Mouse (Mus musculus): ENCODE measurements at regions not wholly inside any gene's neighbourhood (a gene's known extent, or its start where the extent isn't known, plus 50 kb on each side); places are given as distances from the start of the nearest gene placed in this dataset.

DNA sequence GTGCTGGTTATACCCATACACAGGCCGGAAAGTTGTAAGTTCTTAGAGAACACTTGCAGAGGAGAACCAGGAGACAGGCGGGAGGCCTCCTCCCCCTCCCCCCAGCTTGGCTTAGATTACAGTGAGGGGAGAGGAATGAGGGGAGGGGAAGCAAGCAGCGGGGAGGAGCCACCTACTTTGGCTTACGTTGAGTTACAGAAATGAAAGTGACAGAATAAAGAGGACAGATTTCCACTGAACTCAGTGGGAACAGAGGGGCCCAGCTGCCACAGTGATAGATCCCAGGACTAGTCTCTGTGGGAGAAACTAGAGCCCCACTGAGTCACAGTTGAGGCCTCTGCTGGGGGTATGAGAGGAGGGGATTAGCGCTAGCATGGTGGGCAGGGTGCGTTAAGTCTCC, 86.5 kb upstream of the Gm11983 start:
- H3K4me1 ChIP-seq (replicated peaks): peaks cover 14% of the 10 kb centered on the region; the same call in 1 of the 2 replicates
- H3K27ac ChIP-seq: no peak overlapping the region
- ATAC-seq (ENCODE audit: insufficient number of reproducible peaks, insufficient read depth, low FRiP score, low TSS enrichment, low read depth): no peak
- H3K4me3 ChIP-seq (replicated peaks): no peak overlapping the region; the same call in 1 of the 2 replicates
- 9% methylated on average over 6 of the region's 6 CpGs for WGBS
- H3K36me3 ChIP-seq: no peaks in the 10 kb centered on the region
- H3K9me3 ChIP-seq: no peaks in the 10 kb centered on the region
- H3K4me2 ChIP-seq: peak overlapping the region; percentile 40
- no peak overlapping the region for H3K9ac ChIP-seq (replicated peaks)
- no peaks in the 10 kb centered on the region; the same call in 1 of the 2 replicates for H3K27me3 ChIP-seq

DNA sequence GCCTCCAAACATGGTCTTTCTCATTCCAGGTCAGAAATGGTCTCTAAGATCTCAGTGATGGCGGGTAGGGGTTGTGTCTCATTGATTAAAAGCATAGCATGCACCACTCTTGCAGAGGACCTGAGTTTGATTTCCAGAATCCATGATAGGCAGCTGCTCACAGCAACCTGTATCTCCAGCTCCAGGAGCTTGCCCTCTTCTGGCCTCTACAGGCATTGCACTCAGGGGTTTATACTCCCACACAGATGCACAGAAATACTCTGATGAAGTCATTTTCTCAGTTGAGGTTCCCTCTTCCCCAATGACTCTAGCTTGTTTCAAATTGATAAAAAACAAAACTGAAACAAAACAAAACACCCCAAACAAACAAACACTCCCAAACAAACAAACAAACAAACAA, 81.1 kb upstream of the Gm11983 start:
- 93% methylated on average over 1 of the region's 1 CpGs for WGBS
- no peak overlapping the region for H3K9ac ChIP-seq (replicated peaks)
- H3K27me3 ChIP-seq: no peaks in the 10 kb centered on the region
- peaks cover 1% of the 10 kb centered on the region; the same call in 1 of the 2 replicates for H3K4me1 ChIP-seq (replicated peaks)
- peaks cover 10% of the 10 kb centered on the region for H3K9me3 ChIP-seq
- H3K4me2 ChIP-seq: no peak overlapping the region
- ATAC-seq (ENCODE audit: insufficient number of reproducible peaks, insufficient read depth, low FRiP score, low TSS enrichment, low read depth): no peak
- H3K36me3 ChIP-seq: no peaks in the 10 kb centered on the region
- H3K4me3 ChIP-seq (replicated peaks): no peak overlapping the region
- H3K27ac ChIP-seq: no peak overlapping the region

DNA sequence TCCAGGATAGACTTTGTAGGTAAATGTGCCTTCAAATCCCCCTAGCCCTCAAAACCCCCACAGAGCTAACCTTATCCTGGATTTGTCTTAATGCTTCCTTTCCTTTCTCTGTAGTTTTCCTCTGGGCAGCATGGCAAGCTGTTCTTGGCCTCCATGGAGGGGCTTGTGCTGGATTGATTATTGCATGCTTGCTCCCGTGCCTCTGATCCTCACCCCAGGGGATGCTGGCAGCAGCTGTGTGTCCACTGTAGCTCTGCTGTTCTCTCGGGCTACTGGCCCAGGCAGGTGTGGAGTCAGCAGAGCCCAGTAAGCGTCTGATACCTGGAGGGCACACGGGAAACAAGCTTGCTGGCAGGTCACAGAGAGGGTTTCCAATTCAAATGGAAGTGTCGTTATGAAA, 68.2 kb upstream of the Gm11983 start:
- no peak for ATAC-seq (ENCODE audit: insufficient number of reproducible peaks, insufficient read depth, low FRiP score, low TSS enrichment, low read depth)
- Histone ChIP-seq H3K27me3 (no peaks in the 10 kb centered on the region), H3K4me1 (replicated peaks) (peaks cover 13% of the 10 kb centered on the region), H3K36me3 (no peaks in the 10 kb centered on the region), H3K9ac (replicated peaks) (no peak overlapping the region), H3K4me2 (no peak overlapping the region), H3K4me3 (replicated peaks) (no peak overlapping the region), H3K9me3 (no peaks in the 10 kb centered on the region), H3K27ac (no peak overlapping the region)
- 21% methylated on average over 5 of the region's 5 CpGs for WGBS

DNA sequence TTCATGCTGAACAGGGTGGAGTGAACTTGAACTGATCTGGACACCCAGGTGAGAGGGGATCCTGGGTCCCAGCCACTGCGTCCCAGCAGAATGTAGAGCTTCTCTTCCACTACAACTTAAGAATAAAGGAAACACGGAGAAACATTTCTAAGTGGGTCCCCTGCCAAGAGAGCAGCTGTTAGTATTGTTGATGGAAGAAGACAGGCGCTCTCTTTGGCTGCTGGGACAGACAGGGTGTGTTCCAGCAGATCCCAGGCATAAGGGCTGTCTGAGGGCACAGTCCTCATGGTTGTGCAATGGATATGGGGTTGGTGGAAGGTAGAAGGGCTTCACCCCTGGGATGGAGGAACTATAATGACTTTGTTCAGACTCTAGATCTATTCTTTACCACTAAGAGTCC, 65.5 kb upstream of the Gm11983 start:
- Histone ChIP-seq H3K9me3 (no peaks in the 10 kb centered on the region), H3K4me1 (replicated peaks) (peaks cover 19% of the 10 kb centered on the region), H3K36me3 (no peaks in the 10 kb centered on the region), H3K4me3 (replicated peaks) (no peak overlapping the region), H3K27ac (no peak overlapping the region), H3K4me2 (no peak overlapping the region), H3K27me3 (no peaks in the 10 kb centered on the region), H3K9ac (replicated peaks) (no peak overlapping the region)
- no peak for ATAC-seq (ENCODE audit: insufficient number of reproducible peaks, insufficient read depth, low FRiP score, low TSS enrichment, low read depth)
- 76% methylated on average over 3 of the region's 3 CpGs for WGBS

DNA sequence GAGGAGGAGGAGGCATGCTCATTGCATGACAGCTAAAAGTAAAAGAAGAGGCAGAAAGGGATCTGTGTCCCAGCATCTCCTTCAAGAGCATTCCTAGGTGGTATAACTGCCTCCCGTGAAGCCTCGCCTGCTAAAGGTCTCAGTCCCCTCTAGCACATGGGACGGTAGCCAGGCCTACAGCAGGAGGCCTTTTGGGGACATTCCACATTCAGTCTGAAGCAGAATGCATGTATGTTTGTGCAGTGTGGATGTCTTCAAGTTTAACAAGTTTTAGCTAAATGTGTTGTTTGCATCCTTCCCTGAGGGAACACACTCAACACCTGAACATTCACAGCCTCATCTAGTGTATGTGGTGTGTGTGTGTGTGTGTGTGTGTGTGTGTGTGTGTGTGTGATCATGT, 64.8 kb upstream of the Gm11983 start:
- Histone ChIP-seq H3K27me3 (no peaks in the 10 kb centered on the region), H3K4me2 (no peak overlapping the region), H3K9ac (replicated peaks) (no peak overlapping the region), H3K36me3 (no peaks in the 10 kb centered on the region), H3K4me3 (replicated peaks) (no peak overlapping the region), H3K4me1 (replicated peaks) (peaks cover 19% of the 10 kb centered on the region), H3K27ac (no peak overlapping the region), H3K9me3 (no peaks in the 10 kb centered on the region)
- ATAC-seq (ENCODE audit: insufficient number of reproducible peaks, insufficient read depth, low FRiP score, low TSS enrichment, low read depth): no peak
- WGBS: 55% methylated on average over 3 of the region's 3 CpGs

DNA sequence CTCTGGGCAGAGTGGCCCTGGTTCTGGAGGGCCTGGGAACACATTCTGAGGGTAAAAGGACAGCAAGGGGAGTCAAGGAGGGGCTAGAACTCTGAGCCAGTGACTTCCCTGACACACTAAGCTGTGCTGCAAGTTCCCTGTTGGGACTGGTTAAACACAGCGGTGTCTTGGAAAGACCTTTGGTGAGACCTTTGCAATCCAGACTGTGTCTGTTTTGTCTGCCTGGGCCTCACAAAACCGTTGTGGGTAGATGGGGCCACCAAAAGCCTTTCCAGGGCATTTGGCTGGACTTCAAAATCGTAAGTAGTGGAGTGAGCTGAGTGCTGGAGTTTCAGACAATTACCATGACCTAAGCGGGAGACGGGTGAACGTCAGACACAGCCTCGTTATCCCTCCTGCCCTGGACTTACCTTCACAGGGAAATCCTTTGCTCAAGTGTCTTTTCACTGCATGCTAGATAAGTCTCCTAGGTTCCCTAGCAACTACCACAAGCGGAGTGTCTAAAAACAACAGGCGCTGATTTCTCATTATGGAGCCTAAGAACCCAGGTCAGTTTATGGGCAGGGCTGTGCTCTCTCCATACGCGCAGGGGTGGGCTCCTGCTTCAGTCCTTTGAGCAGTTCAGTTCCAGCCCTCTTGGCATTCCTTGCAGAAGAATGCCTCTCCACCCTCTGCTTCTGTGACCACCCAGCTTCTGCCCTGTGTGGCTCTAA, 63.5 kb upstream of the Gm11983 start:
- Histone ChIP-seq H3K4me1 (replicated peaks) (peaks cover 19% of the 10 kb centered on the region), H3K9ac (replicated peaks) (no peak overlapping the region), H3K4me2 (no peak overlapping the region), H3K27ac (0 out of 2 replicates have a peak overlapping the region, but pooled peaks have one; percentile 19), H3K27me3 (no peaks in the 10 kb centered on the region), H3K4me3 (replicated peaks) (no peak overlapping the region), H3K36me3 (no peaks in the 10 kb centered on the region), H3K9me3 (no peaks in the 10 kb centered on the region)
- 40% methylated on average over 11 of the region's 11 CpGs for WGBS
- peak; percentile 42; the same call in 1 of the 2 replicates for ATAC-seq (ENCODE audit: insufficient number of reproducible peaks, insufficient read depth, low FRiP score, low TSS enrichment, low read depth)

DNA sequence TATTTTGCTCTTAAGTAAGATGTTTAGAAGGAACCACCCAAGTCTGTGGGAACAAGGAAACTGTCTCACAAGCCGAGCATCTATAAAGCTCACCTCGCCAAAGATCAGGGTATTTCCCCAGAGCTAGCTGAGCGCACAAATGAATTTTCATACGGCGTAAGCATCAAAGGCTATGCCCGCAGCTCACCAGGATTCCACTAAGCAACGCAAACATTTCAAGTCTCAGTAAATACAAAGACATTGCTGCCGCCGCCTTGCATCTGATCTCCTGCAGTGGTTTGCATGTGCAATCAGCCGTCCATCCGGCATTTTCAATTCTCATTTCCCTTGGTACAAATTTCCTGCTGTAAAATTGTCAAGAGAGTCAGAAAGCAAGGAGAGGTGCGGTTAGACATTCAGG, 62.9 kb upstream of the Gm11983 start:
- no peak overlapping the region for H3K4me2 ChIP-seq
- H3K4me3 ChIP-seq (replicated peaks): no peak overlapping the region
- no peaks in the 10 kb centered on the region; the same call in 1 of the 2 replicates for H3K27me3 ChIP-seq
- H3K9me3 ChIP-seq: no peaks in the 10 kb centered on the region
- no peaks in the 10 kb centered on the region for H3K36me3 ChIP-seq
- peaks cover 15% of the 10 kb centered on the region for H3K4me1 ChIP-seq (replicated peaks)
- H3K27ac ChIP-seq: 0 out of 2 replicates have a peak overlapping the region, but pooled peaks have one; percentile 19
- 56% methylated on average over 12 of the region's 12 CpGs for WGBS
- no peak for ATAC-seq (ENCODE audit: insufficient number of reproducible peaks, insufficient read depth, low FRiP score, low TSS enrichment, low read depth)
- no peak overlapping the region for H3K9ac ChIP-seq (replicated peaks)

DNA sequence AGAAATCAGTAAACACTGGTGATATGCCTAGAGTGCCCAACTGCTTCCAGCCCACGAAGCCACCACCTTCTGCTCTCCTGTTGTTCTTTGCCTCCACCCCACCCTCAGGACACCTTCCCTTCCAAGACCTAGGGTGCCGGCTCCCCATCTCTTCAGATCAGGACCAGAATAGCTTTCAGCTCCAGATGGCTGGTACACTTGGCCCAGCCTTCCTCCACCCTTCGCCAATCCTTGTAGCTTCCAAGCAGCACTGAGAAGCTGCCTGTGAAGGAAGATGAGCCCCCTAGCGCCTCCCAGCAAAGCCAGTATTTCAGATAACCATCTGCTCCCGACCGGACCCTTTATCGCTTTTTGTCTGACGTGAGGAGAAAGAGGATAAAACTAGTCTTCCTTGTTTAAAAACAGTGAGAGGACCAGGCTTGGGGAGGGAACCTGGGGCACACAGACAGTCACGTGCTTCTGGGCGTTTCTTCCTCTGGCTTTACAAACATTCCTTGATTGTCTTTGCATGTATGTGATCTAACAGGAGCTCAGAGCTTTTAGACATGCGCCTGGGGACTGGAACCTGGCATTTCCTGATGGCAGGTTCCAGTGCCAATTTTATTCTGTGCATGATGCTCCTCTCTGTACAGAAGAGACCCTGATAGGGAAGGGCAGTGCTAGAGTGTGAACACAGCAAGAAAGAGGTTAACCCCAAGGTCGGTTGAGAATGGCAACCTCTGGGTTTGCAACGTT, 62.0 kb upstream of the Gm11983 start:
- Histone ChIP-seq H3K9ac (replicated peaks) (no peak overlapping the region), H3K4me1 (replicated peaks) (peaks cover 21% of the 10 kb centered on the region), H3K36me3 (no peaks in the 10 kb centered on the region), H3K9me3 (no peaks in the 10 kb centered on the region), H3K4me2 (no peak overlapping the region), H3K27me3 (no peaks in the 10 kb centered on the region; the same call in 1 of the 2 replicates), H3K27ac (no peak overlapping the region), H3K4me3 (replicated peaks) (no peak overlapping the region)
- 79% methylated on average over 13 of the region's 13 CpGs for WGBS
- ATAC-seq (ENCODE audit: insufficient number of reproducible peaks, insufficient read depth, low FRiP score, low TSS enrichment, low read depth): no peak

DNA sequence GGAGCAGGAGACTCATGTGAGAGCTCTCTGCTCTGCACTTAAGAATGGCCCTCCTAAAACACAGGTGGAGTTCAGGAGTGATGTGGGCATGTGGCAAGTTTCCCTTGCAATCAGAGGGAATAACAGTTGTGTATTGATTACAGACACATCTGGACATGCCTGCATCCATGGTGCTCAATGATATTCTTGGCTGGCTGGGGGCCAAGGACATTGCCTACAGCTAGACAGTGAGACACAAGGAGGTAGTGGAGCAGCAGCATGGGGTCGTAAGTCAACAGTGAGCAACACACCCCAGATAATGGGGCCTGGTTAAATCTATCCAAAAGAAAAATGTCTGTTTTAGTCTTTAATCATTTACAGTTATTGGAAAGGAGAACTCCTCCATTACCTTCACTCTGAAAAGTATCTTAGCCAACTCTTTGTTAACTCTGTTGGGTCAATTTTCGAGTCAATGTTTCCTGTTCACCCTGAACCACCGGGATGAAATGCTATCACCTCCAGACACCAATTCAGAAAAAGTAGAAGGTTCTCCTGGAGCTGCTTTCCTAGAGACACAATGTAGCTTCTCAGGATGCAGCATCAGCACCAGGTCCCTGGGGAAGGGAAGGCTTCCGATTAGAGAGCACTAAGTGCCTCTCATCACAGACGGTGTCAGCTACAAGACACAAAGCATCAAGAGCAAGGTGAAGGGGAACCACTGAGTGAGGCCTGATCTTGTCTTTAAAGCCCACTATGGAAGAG, 61.1 kb upstream of the Gm11983 start:
- H3K27ac ChIP-seq: no peak overlapping the region
- no peak overlapping the region for H3K4me2 ChIP-seq
- no peak overlapping the region for H3K9ac ChIP-seq (replicated peaks)
- ATAC-seq (ENCODE audit: insufficient number of reproducible peaks, insufficient read depth, low FRiP score, low TSS enrichment, low read depth): no peak
- peaks cover 21% of the 10 kb centered on the region for H3K4me1 ChIP-seq (replicated peaks)
- no peak overlapping the region for H3K4me3 ChIP-seq (replicated peaks)
- 90% methylated on average over 5 of the region's 5 CpGs for WGBS
- H3K36me3 ChIP-seq: no peaks in the 10 kb centered on the region
- H3K27me3 ChIP-seq: no peaks in the 10 kb centered on the region; the same call in 1 of the 2 replicates
- H3K9me3 ChIP-seq: no peaks in the 10 kb centered on the region

DNA sequence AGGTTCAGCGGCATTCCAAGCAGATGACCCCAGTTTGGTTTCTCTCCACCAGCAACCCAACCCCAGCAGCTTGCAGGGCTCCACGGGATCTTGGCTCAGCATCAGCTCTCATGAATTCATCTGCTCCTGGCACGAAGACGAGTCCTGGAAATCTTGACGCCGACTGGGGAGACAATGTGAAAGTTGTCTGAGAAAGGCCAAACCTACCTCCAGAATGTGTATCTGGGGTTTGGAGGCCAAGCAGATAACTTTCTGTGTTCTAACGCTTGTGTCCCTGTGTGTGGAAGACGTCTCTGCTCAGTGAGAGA, 58.3 kb upstream of the Gm11983 start:
- Histone ChIP-seq H3K27ac (no peak overlapping the region), H3K9me3 (no peaks in the 10 kb centered on the region), H3K9ac (replicated peaks) (no peak overlapping the region), H3K4me1 (replicated peaks) (peaks cover 15% of the 10 kb centered on the region), H3K27me3 (no peaks in the 10 kb centered on the region; the same call in 1 of the 2 replicates), H3K4me3 (replicated peaks) (no peak overlapping the region), H3K36me3 (no peaks in the 10 kb centered on the region), H3K4me2 (no peak overlapping the region)
- no peak for ATAC-seq (ENCODE audit: insufficient number of reproducible peaks, insufficient read depth, low FRiP score, low TSS enrichment, low read depth)
- 60% methylated on average over 8 of the region's 8 CpGs for WGBS

Measured in limb, embryonic 12.5 days (tissue).